Mouse (Mus musculus): ENCODE results near the gene Fut8. TPM values are rescaled to one million over a fixed set of nuclear protein-coding genes. Genes with fewer than 3 reads are reported as not detected.

Fut8 gene
- polyA plus RNA-seq, 1 experiment from 2014 or later, result 10.1 TPM

DNA sequence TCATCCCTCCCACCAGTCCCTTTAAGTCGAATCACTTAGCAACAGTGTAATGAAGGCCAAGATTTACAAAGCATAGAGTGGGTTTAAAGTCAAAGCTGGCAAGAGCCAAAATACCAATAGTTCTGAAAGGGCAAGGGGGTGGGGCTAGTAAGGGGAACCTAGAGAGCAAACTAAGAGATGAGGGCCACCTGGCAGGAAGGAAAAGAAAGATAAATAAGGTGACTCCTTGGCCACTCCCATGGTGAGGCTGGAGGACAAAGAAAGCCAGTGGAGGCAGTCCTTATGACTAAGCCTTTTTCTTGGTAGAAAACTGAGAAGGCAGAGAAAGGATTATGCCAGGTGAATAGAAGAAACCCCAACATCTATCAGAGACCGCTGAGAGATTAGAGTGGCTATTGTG lies 42.9 kb upstream of the Fut8 start:
- no peaks in the 10 kb centered on the region for H3K9me3 ChIP-seq (ENCODE audit: control insufficient read depth)
- H3K4me2 ChIP-seq (replicated peaks; ENCODE audit: low read depth), result no peak overlapping the region
- no peak overlapping the region for H3K27ac ChIP-seq (ENCODE audit: low read depth, low read length)
- ATAC-seq, result peak; percentile 71
- H3K27me3 ChIP-seq (replicated peaks; ENCODE audit: control insufficient read depth, insufficient read depth, low read length), result peaks cover 61% of the 10 kb centered on the region
- H3K9ac ChIP-seq (ENCODE audit: low read depth, low read length), result no peak overlapping the region
- no peak overlapping the region for H3K4me3 ChIP-seq (ENCODE audit: low read depth, low read length)
- WGBS, result 54% methylated on average over 2 of the region's 2 CpGs
- no peak for TF ChIP-seq CTCF (IDR thresholded peaks at IDR 0.05; ENCODE audit: low read depth)
- H3K36me3 ChIP-seq (ENCODE audit: control insufficient read depth, insufficient read depth), result no peaks in the 10 kb centered on the region
- no peaks in the 10 kb centered on the region for H3K4me1 ChIP-seq (replicated peaks; ENCODE audit: control insufficient read depth, insufficient read depth, low read length)

DNA sequence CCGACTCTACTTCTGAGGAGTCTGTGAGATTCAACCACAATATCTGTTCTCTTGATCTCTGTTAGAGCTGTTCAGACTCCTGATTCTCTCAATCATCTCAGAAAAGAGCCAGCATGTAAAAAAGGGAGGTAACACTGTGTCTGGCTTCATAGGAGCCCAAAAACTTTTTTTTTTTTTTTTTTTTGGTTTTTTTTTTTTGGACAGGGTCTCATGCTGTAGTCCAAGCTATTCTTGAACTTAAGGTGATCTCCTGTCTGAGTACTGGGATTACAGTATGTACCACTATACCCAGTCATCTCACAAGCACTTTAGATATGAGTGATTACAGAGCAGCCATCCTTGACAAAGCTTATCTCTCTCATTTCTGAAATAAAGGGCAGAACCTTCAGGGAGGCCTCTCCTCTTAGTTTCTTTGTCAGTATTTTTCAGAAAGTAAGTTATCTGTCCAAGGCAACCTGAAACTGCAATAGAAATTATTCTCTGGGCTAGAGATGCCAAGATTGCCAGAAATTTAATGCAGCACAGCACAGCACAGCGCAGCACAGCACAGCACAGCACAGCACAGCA lies 41.3 kb upstream of the Fut8 start:
- Histone ChIP-seq H3K4me2 (replicated peaks; ENCODE audit: low read depth) (no peak overlapping the region), H3K27ac (ENCODE audit: low read depth, low read length) (no peak overlapping the region), H3K4me3 (ENCODE audit: low read depth, low read length) (no peak overlapping the region), H3K9ac (ENCODE audit: low read depth, low read length) (no peak overlapping the region), H3K36me3 (ENCODE audit: control insufficient read depth, insufficient read depth) (no peaks in the 10 kb centered on the region), H3K9me3 (ENCODE audit: control insufficient read depth) (no peaks in the 10 kb centered on the region), H3K4me1 (replicated peaks; ENCODE audit: control insufficient read depth, insufficient read depth, low read length) (no peaks in the 10 kb centered on the region), H3K27me3 (replicated peaks; ENCODE audit: control insufficient read depth, insufficient read depth, low read length) (peaks cover 59% of the 10 kb centered on the region)
- no peak for ATAC-seq
- 98% methylated on average over 2 of the region's 2 CpGs for WGBS
- TF ChIP-seq CTCF (IDR thresholded peaks at IDR 0.05; ENCODE audit: low read depth), result no peak

DNA sequence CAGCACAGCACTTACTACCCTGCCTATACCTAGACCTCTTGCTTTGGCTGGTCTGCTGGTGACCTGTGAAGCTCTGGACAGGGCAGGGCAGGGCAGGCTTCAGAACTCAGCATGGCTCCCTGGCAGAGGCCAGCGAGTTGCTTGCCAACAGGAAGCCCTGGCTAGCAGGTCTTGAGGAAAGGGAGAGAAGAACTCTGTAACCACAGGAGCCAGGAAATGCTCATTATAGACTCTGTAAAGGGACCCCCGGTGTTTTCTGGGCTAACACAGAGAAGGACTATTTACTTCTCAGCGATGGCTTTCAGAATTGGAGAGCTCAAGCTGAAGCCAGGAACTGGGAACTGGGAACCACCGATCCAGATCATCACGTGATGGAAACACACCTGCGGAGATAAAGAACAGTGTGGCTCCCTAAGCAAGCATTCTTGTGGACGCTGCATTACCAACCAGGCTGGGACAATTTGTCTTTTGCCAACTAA lies 40.8 kb upstream of the Fut8 start:
- Histone ChIP-seq H3K4me1 (replicated peaks; ENCODE audit: control insufficient read depth, insufficient read depth, low read length) (no peaks in the 10 kb centered on the region), H3K9me3 (ENCODE audit: control insufficient read depth) (no peaks in the 10 kb centered on the region), H3K9ac (ENCODE audit: low read depth, low read length) (no peak overlapping the region), H3K27me3 (replicated peaks; ENCODE audit: control insufficient read depth, insufficient read depth, low read length) (peaks cover 60% of the 10 kb centered on the region), H3K4me2 (replicated peaks; ENCODE audit: low read depth) (no peak overlapping the region), H3K36me3 (ENCODE audit: control insufficient read depth, insufficient read depth) (no peaks in the 10 kb centered on the region), H3K27ac (ENCODE audit: low read depth, low read length) (no peak overlapping the region), H3K4me3 (ENCODE audit: low read depth, low read length) (no peak overlapping the region)
- 67% methylated on average over 7 of the region's 7 CpGs for WGBS
- TF ChIP-seq CTCF (IDR thresholded peaks at IDR 0.05; ENCODE audit: low read depth), result no peak
- no peak for ATAC-seq

DNA sequence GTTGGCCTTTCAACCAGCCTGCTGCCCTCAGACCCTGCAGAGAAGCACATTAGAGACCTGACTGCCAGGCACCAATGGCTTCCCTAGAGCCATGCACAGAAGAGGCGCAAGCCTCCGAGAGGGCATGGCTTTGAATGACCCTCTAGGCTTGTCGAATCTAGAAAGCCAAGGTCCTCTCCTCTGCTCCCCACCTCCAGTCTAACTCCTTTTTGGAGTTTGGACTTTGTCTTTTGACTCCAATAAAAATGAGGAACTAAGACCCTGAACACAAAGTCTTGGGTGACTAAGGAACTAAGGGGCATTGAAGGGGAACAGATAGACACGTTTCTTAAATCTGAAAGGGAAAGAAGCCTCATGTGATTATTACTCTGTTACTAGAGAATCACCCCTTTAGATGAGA lies 39.7 kb upstream of the Fut8 start:
- WGBS, result 81% methylated on average over 4 of the region's 4 CpGs

DNA sequence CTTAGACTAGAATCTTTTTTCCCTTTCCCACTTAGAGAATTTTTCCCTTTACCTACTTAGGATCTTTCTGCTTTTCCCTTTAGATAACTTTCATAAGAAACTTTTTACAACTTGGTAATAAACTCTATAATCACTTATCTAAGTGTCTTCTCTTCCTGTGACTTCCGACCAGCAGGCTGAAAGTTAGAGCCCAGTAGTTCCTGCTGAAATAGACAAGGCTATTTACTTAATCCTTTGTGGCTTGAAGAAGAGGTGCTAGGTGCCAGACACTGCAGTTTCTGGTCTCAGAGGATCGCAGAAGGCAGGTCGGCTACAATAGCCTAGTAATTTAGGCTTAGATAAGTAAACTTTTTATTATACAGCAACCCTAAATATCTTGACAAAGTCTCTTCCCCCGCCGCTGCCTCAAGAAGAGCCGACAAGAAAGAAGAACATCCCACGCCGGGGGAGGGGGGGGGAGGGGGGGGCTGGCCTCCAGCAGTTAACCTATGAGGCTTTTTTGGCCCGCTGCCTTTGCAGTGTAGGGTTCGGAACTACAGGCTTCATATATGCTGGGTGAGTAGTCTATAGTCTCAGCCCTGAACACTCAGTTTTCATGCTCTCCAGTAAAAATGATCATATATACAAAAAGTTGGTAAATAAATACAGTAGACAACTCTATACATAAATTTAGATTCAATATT lies 36.3 kb upstream of the Fut8 start:
- Histone ChIP-seq H3K4me2 (replicated peaks; ENCODE audit: low read depth) (no peak overlapping the region), H3K4me3 (ENCODE audit: low read depth, low read length) (no peak overlapping the region), H3K27ac (ENCODE audit: low read depth, low read length) (no peak overlapping the region), H3K9me3 (ENCODE audit: control insufficient read depth) (no peaks in the 10 kb centered on the region), H3K4me1 (replicated peaks; ENCODE audit: control insufficient read depth, insufficient read depth, low read length) (no peaks in the 10 kb centered on the region), H3K36me3 (ENCODE audit: control insufficient read depth, insufficient read depth) (no peaks in the 10 kb centered on the region), H3K27me3 (replicated peaks; ENCODE audit: control insufficient read depth, insufficient read depth, low read length) (peaks cover 74% of the 10 kb centered on the region), H3K9ac (ENCODE audit: low read depth, low read length) (no peak overlapping the region)
- no peak for TF ChIP-seq CTCF (IDR thresholded peaks at IDR 0.05; ENCODE audit: low read depth)
- WGBS, result 57% methylated on average over 10 of the region's 10 CpGs
- no peak for ATAC-seq

More for the DNA sequence above, 39.7 kb upstream of the Fut8 start:
- no peak for ATAC-seq
- Histone ChIP-seq H3K4me2 (replicated peaks; ENCODE audit: low read depth) (no peak overlapping the region), H3K36me3 (ENCODE audit: control insufficient read depth, insufficient read depth) (no peaks in the 10 kb centered on the region), H3K27ac (ENCODE audit: low read depth, low read length) (no peak overlapping the region), H3K27me3 (replicated peaks; ENCODE audit: control insufficient read depth, insufficient read depth, low read length) (peaks cover 56% of the 10 kb centered on the region), H3K4me3 (ENCODE audit: low read depth, low read length) (no peak overlapping the region), H3K9ac (ENCODE audit: low read depth, low read length) (no peak overlapping the region), H3K9me3 (ENCODE audit: control insufficient read depth) (no peaks in the 10 kb centered on the region), H3K4me1 (replicated peaks; ENCODE audit: control insufficient read depth, insufficient read depth, low read length) (no peaks in the 10 kb centered on the region)
- TF ChIP-seq CTCF (IDR thresholded peaks at IDR 0.05; ENCODE audit: low read depth), result no peak

DNA sequence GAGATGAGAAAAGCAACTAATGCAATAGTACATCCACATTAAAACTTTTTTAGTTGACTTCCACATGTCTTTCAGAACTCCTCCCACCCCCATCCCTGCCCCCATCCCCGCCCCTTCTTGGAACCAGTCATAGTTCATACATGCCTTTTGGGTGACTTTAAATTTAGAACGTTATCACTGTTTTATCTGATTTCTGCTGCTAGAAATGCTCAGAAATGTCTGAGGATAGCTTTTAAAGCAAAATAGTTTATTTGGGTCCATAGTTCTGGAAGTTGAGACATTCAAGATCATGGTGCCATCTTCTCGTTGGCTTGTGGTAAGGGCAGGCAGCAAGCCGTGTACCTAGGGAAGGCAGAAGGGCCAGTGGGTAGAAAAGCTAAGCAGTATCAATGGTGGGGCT lies 34.8 kb upstream of the Fut8 start:
- 86% methylated on average over 4 of the region's 4 CpGs for WGBS
- TF ChIP-seq CTCF (IDR thresholded peaks at IDR 0.05; ENCODE audit: low read depth), result no peak
- ATAC-seq, result no peak
- Histone ChIP-seq H3K27me3 (replicated peaks; ENCODE audit: control insufficient read depth, insufficient read depth, low read length) (peaks cover 73% of the 10 kb centered on the region), H3K4me2 (replicated peaks; ENCODE audit: low read depth) (no peak overlapping the region), H3K36me3 (ENCODE audit: control insufficient read depth, insufficient read depth) (no peaks in the 10 kb centered on the region), H3K9ac (ENCODE audit: low read depth, low read length) (no peak overlapping the region), H3K9me3 (ENCODE audit: control insufficient read depth) (no peaks in the 10 kb centered on the region), H3K4me3 (ENCODE audit: low read depth, low read length) (no peak overlapping the region), H3K27ac (ENCODE audit: low read depth, low read length) (no peak overlapping the region), H3K4me1 (replicated peaks; ENCODE audit: control insufficient read depth, insufficient read depth, low read length) (no peaks in the 10 kb centered on the region)

All from intestine, postnatal 0 days (tissue).